Mouse (Mus musculus) heart, embryonic 12.5 days (tissue): ENCODE measurements around the gene Timm23. TPM values are rescaled to one million over a fixed set of nuclear protein-coding genes. Genes with fewer than 3 reads are reported as not detected.
"Not testable (repeated sequence)": the region's sequence is repeated elsewhere in the genome, so short reads cannot be mapped to it uniquely, and the experiment has no call there.

Source experiments
- ATAC-seq: fragments of 200-750 bp; cut with Nextera tagmentation; 2 replicates; pipeline ENCODE4 v1.8.0; 2017; ENCODE audit warnings: moderate TSS enrichment, moderate library complexity; ENCODE audit not compliant: insufficient number of reproducible peaks, low FRiP score
- H3K27ac ChIP-seq: fragments of 300-500 bp; sonication (generic); 2 replicates; pipeline ENCODE4 v1.5.1; 2016; ENCODE audit warnings: mild to moderate bottlenecking, moderate library complexity; ENCODE audit not compliant: poor library complexity, severe bottlenecking
- H3K27me3 ChIP-seq: fragments of 300-500 bp; sonication (generic); replicated peaks from 2 replicates; pipeline ENCODE4 v1.6.1; 2016; ENCODE audit warnings: mild to moderate bottlenecking, moderate library complexity
- H3K36me3 ChIP-seq: fragments of 300-500 bp; sonication (generic); 2 replicates; pipeline ENCODE4 v1.6.1; 2016; ENCODE audit warnings: mild to moderate bottlenecking, moderate library complexity
- H3K4me1 ChIP-seq: fragments of 300-500 bp; sonication (generic); replicated peaks from 2 replicates; pipeline ENCODE4 v1.6.1; 2016; ENCODE audit warnings: mild to moderate bottlenecking
- H3K4me2 ChIP-seq: fragments of 300-500 bp; sonication (generic); 2 replicates; pipeline ENCODE4 v1.6.1; 2016; ENCODE audit warnings: mild to moderate bottlenecking, moderate library complexity
- H3K4me3 ChIP-seq: fragments of 300-500 bp; sonication (generic); 2 replicates; pipeline ENCODE4 v1.5.1; 2016; ENCODE audit warnings: mild to moderate bottlenecking
- H3K9ac ChIP-seq: fragments of 300-500 bp; sonication (generic); 2 replicates; pipeline ENCODE4 v1.6.1; 2016; ENCODE audit warnings: mild to moderate bottlenecking, moderate library complexity
- H3K9me3 ChIP-seq: fragments of 300-500 bp; sonication (generic); replicated peaks from 2 replicates; pipeline ENCODE4 v1.6.1; 2016; ENCODE audit warnings: mild to moderate bottlenecking, moderate library complexity
- WGBS: fragments of 180-500 bp; shearing (Covaris S2); methylation state at CpG from one replicate; pipeline ENCODE4 v1.1.7; 2016; 5-methylcytosine and 5-hydroxymethylcytosine counted together
- polyA plus RNA-seq: library from polyadenylated mRNA; unstranded; fragments of >200 nt; fragmentation: Nextera tagmentation; extraction: Ambion mirVana; gene quantifications from 2 replicates; pipeline ENCODE4 v1.2.1, GENCODE M21; 2016

Gene Timm23
- polyA plus RNA-seq, 1 experiment from 2014 or later, result 286 TPM

- no peak for ATAC-seq
- Histone ChIP-seq H3K36me3 (no peaks in the 10 kb centered on the region), H3K9me3 (0 out of 2 replicates have a peak, but pooled peaks cover 4% of the 10 kb centered on the region), H3K4me1 (0 out of 2 replicates have a peak, but pooled peaks cover 3% of the 10 kb centered on the region), H3K4me3 (no peak overlapping the region), H3K27me3 (no peaks in the 10 kb centered on the region), H3K4me2 (no peak overlapping the region), H3K27ac (no peak overlapping the region), H3K9ac (no peak overlapping the region)
- WGBS, result 76% methylated on average over 2 of the region's 2 CpGs
These were observed 50.8 kb downstream of the Timm23 start for GRCm38 (mm10) chr14:32150872-32151271.

GRCm38 (mm10) chr14:32146578-32146977 lies 55.1 kb downstream of the Timm23 start:
- no peak overlapping the region for H3K9ac ChIP-seq
- H3K27me3 ChIP-seq, result no peaks in the 10 kb centered on the region
- ATAC-seq, result no peak
- H3K4me1 ChIP-seq, result peaks cover 9% of the 10 kb centered on the region
- WGBS, result 64% methylated on average over 2 of the region's 2 CpGs
- H3K4me3 ChIP-seq, result no peak overlapping the region
- H3K9me3 ChIP-seq, result 0 out of 2 replicates have a peak, but pooled peaks cover 4% of the 10 kb centered on the region
- no peak overlapping the region for H3K27ac ChIP-seq
- H3K4me2 ChIP-seq, result no peak overlapping the region
- H3K36me3 ChIP-seq, result no peaks in the 10 kb centered on the region

GRCm38 (mm10) chr14:32145809-32146511 lies 55.7 kb downstream of the Timm23 start:
- no peaks in the 10 kb centered on the region for H3K27me3 ChIP-seq
- H3K9ac ChIP-seq, result no peak overlapping the region
- WGBS, result 34% methylated on average over 7 of the region's 7 CpGs
- peak overlapping the region; percentile 38 for H3K27ac ChIP-seq
- peak; percentile 86 for ATAC-seq
- H3K36me3 ChIP-seq, result no peaks in the 10 kb centered on the region
- peaks cover 9% of the 10 kb centered on the region for H3K4me1 ChIP-seq
- 0 out of 2 replicates have a peak, but pooled peaks cover 4% of the 10 kb centered on the region for H3K9me3 ChIP-seq
- peak overlapping the region; percentile 7; the same call in 1 of the 2 replicates for H3K4me2 ChIP-seq
- no peak overlapping the region for H3K4me3 ChIP-seq

GRCm38 (mm10) chr14:32145401-32145800 lies 56.3 kb downstream of the Timm23 start:
- no peak overlapping the region for H3K9ac ChIP-seq
- WGBS, result 52% methylated on average over 4 of the region's 4 CpGs
- H3K9me3 ChIP-seq, result 0 out of 2 replicates have a peak, but pooled peaks cover 4% of the 10 kb centered on the region
- no peak overlapping the region for H3K4me3 ChIP-seq
- peak overlapping the region; percentile 7; the same call in 1 of the 2 replicates for H3K4me2 ChIP-seq
- H3K36me3 ChIP-seq, result no peaks in the 10 kb centered on the region
- peak overlapping the region; percentile 38 for H3K27ac ChIP-seq
- peaks cover 9% of the 10 kb centered on the region for H3K4me1 ChIP-seq
- H3K27me3 ChIP-seq, result no peaks in the 10 kb centered on the region
- peak; percentile 49; the same call in 1 of the 2 replicates for ATAC-seq

GRCm38 (mm10) chr14:32144734-32145133 lies 57.0 kb downstream of the Timm23 start:
- Histone ChIP-seq H3K4me1 (peaks cover 9% of the 10 kb centered on the region), H3K4me3 (no peak overlapping the region), H3K27me3 (no peaks in the 10 kb centered on the region), H3K4me2 (no peak overlapping the region), H3K27ac (no peak overlapping the region), H3K36me3 (no peaks in the 10 kb centered on the region), H3K9ac (no peak overlapping the region), H3K9me3 (0 out of 2 replicates have a peak, but pooled peaks cover 4% of the 10 kb centered on the region)
- ATAC-seq, result no peak

- Histone ChIP-seq H3K4me1 (peaks cover 9% of the 10 kb centered on the region), H3K27ac (no peak within 1 kb of the TSS), H3K9me3 (no peaks in the 10 kb centered on the region), H3K4me2 (no peak within 1 kb of the TSS), H3K27me3 (no peaks in the 10 kb centered on the region), H3K36me3 (no peaks in the 10 kb centered on the region), H3K4me3 (no peak within 1 kb of the TSS), H3K9ac (no peak within 1 kb of the TSS)
- 86% methylated on average over 5 of the region's 5 CpGs for WGBS
- ATAC-seq, result no peak
These were observed 60.0 kb downstream of the Timm23 start, which contains the start of gene Msmb for GRCm38 (mm10) chr14:32141723-32142122. Gene Msmb, plus strand, starts transcription at chr14:32142023.

- Histone ChIP-seq H3K9me3 (no peaks in the 10 kb centered on the region), H3K4me1 (peaks cover 5% of the 10 kb centered on the region), H3K4me3 (no peak overlapping the region), H3K27ac (no peak overlapping the region), H3K9ac (no peak overlapping the region), H3K36me3 (no peaks in the 10 kb centered on the region), H3K27me3 (no peaks in the 10 kb centered on the region), H3K4me2 (no peak overlapping the region)
- ATAC-seq, result no peak
- 74% methylated on average over 5 of the region's 5 CpGs for WGBS
These were observed 61.2 kb downstream of the Timm23 start for GRCm38 (mm10) chr14:32140359-32140965.

GRCm38 (mm10) chr14:32136467-32136866 lies 65.2 kb downstream of the Timm23 start:
- not testable (repeated sequence) for H3K9ac ChIP-seq, H3K27ac ChIP-seq, H3K9me3 ChIP-seq, H3K4me3 ChIP-seq, H3K36me3 ChIP-seq, H3K27me3 ChIP-seq, H3K4me2 ChIP-seq, ATAC-seq
- H3K4me1 ChIP-seq, result peaks cover 23% of the 10 kb centered on the region
- WGBS, result 52% methylated on average over 3 of the region's 3 CpGs

GRCm38 (mm10) chr14:32134293-32134692 lies 67.4 kb downstream of the Timm23 start:
- Histone ChIP-seq H3K27me3 (no peaks in the 10 kb centered on the region), H3K4me2 (peak overlapping the region; percentile 39), H3K9me3 (no peaks in the 10 kb centered on the region), H3K9ac (no peak overlapping the region), H3K36me3 (no peaks in the 10 kb centered on the region), H3K27ac (peak overlapping the region; percentile 32), H3K4me3 (no peak overlapping the region), H3K4me1 (peaks cover 23% of the 10 kb centered on the region)
- 7% methylated on average over 2 of the region's 2 CpGs for WGBS
- ATAC-seq, result peak; percentile 77; the same call in 1 of the 2 replicates

GRCm38 (mm10) chr14:32131836-32132235 lies 69.9 kb downstream of the Timm23 start:
- H3K36me3 ChIP-seq, result no peaks in the 10 kb centered on the region
- 20% methylated on average over 4 of the region's 4 CpGs for WGBS

More at GRCm38 (mm10) chr14:32131836-32132235, 69.9 kb downstream of the Timm23 start:
- ATAC-seq, result no peak
- Histone ChIP-seq H3K27me3 (no peaks in the 10 kb centered on the region), H3K4me2 (no peak overlapping the region), H3K27ac (no peak overlapping the region), H3K4me3 (no peak overlapping the region), H3K9me3 (no peaks in the 10 kb centered on the region), H3K9ac (no peak overlapping the region), H3K4me1 (peaks cover 23% of the 10 kb centered on the region)
